Comparison of ENCODE assay signal across 8 mouse cellular contexts in the genomic region with DNA sequence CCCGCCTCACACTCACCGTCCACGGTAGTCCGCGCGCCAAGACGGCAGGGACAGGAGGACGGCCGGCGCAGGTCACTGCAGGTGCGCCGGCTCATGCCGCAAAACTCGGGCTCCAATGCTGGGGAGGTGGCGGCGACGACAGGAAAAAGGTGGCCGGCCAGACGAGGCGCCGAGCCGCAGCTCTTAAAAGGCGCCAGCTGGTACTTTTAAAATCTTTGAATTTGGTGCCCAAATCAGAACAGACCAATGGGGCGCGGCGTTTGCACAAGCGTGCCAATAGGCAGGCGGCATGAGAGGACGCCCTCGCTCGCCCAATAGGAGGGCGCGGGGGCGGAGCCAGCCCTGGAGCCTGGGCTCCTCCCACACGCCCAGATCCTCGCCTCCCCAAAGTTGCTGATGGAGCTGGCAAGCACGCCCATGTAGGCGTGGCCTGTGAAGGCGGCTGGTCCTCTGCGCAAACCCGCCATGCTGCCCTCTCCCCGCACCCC. TPM values are rescaled to one million over a fixed set of nuclear protein-coding genes. Genes with fewer than 3 reads are reported as not detected.
A peak's percentile ranks its signal among the peaks of the same experiment; 100 is the strongest.
DNase-seq lines count a peak whose midpoint lies in the region; ATAC-seq lines count a peak whose summit lies in the region.

A gene (minus strand): TSS at position 358 of the 488 bp plus-strand sequence.

- peak; percentile 90 for DNase-seq in MEL-GATA-1-ER (ENCODE audit: extremely low read depth, low read depth)
- peak; percentile 99 for DNase-seq in cerebellum, adult 18-20 months
- DNase-seq in heart, postnatal 4 days = peak; percentile 98
- peak; percentile 98 to 99 for DNase-seq in layer of hippocampus, adult 8-10 months (ENCODE audit: low spot score in 2 of 2)
- peak; percentile 95 for DNase-seq in ovary, postnatal 14 days (ENCODE audit: low spot score)
- DNase-seq in thymus, postnatal 10 days (ENCODE audit: low spot score in 2 of 2) = peak; percentile 96 to 99

- H3K4me3 ChIP-seq in forebrain, embryonic 15.5 days = peak within 1 kb of the TSS; percentile 58
- peak within 1 kb of the TSS; percentile 91 for H3K4me3 ChIP-seq in lung, embryonic 16.5 days (ENCODE audit: low read length)

- WGBS in forebrain, embryonic 15.5 days = under 1% methylated on average over 42 of the region's 42 CpGs
- under 1% methylated on average over 42 of the region's 42 CpGs for WGBS in lung, embryonic 16.5 days

- no peaks in the 10 kb centered on the region for H3K27me3 ChIP-seq in forebrain, embryonic 15.5 days
- no peaks in the 10 kb centered on the region for H3K27me3 ChIP-seq in lung, embryonic 16.5 days (ENCODE audit: control insufficient read depth, insufficient read depth, low read depth, low read length)

- peak within 1 kb of the TSS; percentile 58 for H3K9ac ChIP-seq in forebrain, embryonic 15.5 days (replicated peaks)
- H3K9ac ChIP-seq in lung, embryonic 16.5 days (ENCODE audit: low read length) = peak within 1 kb of the TSS; percentile 79

- peaks cover 46% of the 10 kb centered on the region for H3K4me1 ChIP-seq in forebrain, embryonic 15.5 days
- H3K4me1 ChIP-seq in lung, embryonic 16.5 days (replicated peaks; ENCODE audit: control insufficient read depth, insufficient read depth, low read length) = peaks cover 14% of the 10 kb centered on the region

- H3K27ac ChIP-seq in forebrain, embryonic 15.5 days (replicated peaks) = peak within 1 kb of the TSS; percentile 94
- peak within 1 kb of the TSS; percentile 95 for H3K27ac ChIP-seq in lung, embryonic 16.5 days (ENCODE audit: low read length)

- peak within 1 kb of the TSS; percentile 89 for H3K4me2 ChIP-seq in forebrain, embryonic 15.5 days (replicated peaks)
- H3K4me2 ChIP-seq in lung, embryonic 16.5 days (ENCODE audit: low read depth, low read length) = peak within 1 kb of the TSS; percentile 84

- H3K36me3 ChIP-seq in forebrain, embryonic 15.5 days = peaks cover 14% of the 10 kb centered on the region; the same call in 1 of the 2 replicates
- H3K36me3 ChIP-seq in lung, embryonic 16.5 days (ENCODE audit: control insufficient read depth, insufficient read depth, low read length) = peaks cover 19% of the 10 kb centered on the region

- ATAC-seq in forebrain, embryonic 15.5 days (replicated peaks) = peak; percentile 98
- peak; percentile 95 for ATAC-seq in lung, embryonic 16.5 days (ENCODE audit: low read depth)

- H3K9me3 ChIP-seq in forebrain, embryonic 15.5 days = no peaks in the 10 kb centered on the region
- H3K9me3 ChIP-seq in lung, embryonic 16.5 days (ENCODE audit: control insufficient read depth, low read length) = no peaks in the 10 kb centered on the region

RNA-seq across cellular contexts. Expression of the gene that starts here (rescaled TPM):
- 36.2 and 39.2 TPM in 2 replicates for polyA plus RNA-seq in forebrain, embryonic 15.5 days (2015; fragmentation: Nextera tagmentation; extraction: Ambion mirVana)
- 10 to 100 TPM; 15.3 to 16.1 TPM for total RNA-seq in heart, postnatal 4 days (2021)
- total RNA-seq in layer of hippocampus, adult 8-10 months (2022) = 1 to 10 TPM; 1.0 to 2.8 (median 1.8) TPM
- 75.8 and 85.1 TPM in 2 replicates for polyA plus RNA-seq in lung, embryonic 16.5 days (2015; fragmentation: Nextera tagmentation; extraction: Ambion mirVana)

Comparison
In these comparisons a context has a peak if more than half of its experiments do, and no peak if none do; other contexts are left out.
1. Peak in every context shown above with its lines: DNase-seq, ATAC-seq, H3K4me3 ChIP-seq and H3K27ac ChIP-seq.
2. RNA of the gene that starts here (total RNA-seq): 15.3 to 16.1 TPM in heart, postnatal 4 days; 1.0 to 2.8 TPM in layer of hippocampus, adult 8-10 months; every median in the first group is over 4 times any median in the second.